Mouse (Mus musculus) intestine, postnatal 0 days (tissue): ENCODE data around the gene 1110059E24Rik. TPM values are rescaled to one million over a fixed set of nuclear protein-coding genes. Genes with fewer than 3 reads are reported as not detected.

Experiments used
- ATAC-seq: fragments of 200-750 bp; cut with Nextera tagmentation; 2 replicates; pipeline ENCODE4 v1.8.0; 2017; ENCODE audit warnings: mild to moderate bottlenecking, moderate TSS enrichment, moderate library complexity
- H3K27ac ChIP-seq: fragments of 300-500 bp; sonication (generic); 2 replicates; pipeline ENCODE4 v1.5.1; 2014; ENCODE audit warnings: mild to moderate bottlenecking, low read depth, low read length, moderate library complexity
- H3K27me3 ChIP-seq: fragments of 300-500 bp; sonication (generic); replicated peaks from 2 replicates; pipeline ENCODE4 v1.6.1; 2014; ENCODE audit warnings: low read length, mixed read lengths; ENCODE audit not compliant: control insufficient read depth, insufficient read depth
- H3K36me3 ChIP-seq: fragments of 300-500 bp; sonication (generic); 2 replicates; pipeline ENCODE4 v1.6.1; 2014; ENCODE audit warnings: mild to moderate bottlenecking, moderate library complexity; ENCODE audit not compliant: control insufficient read depth, insufficient read depth
- H3K4me1 ChIP-seq: fragments of 300-500 bp; sonication (generic); replicated peaks from 2 replicates; pipeline ENCODE4 v1.6.1; 2014; ENCODE audit warnings: antibody characterized with exemption, low read length, mixed read lengths; ENCODE audit not compliant: control insufficient read depth, insufficient read depth
- H3K4me2 ChIP-seq: fragments of 300-500 bp; sonication (generic); replicated peaks from 2 replicates; pipeline ENCODE4 v1.6.1; 2014; ENCODE audit warnings: low read depth, mild to moderate bottlenecking, moderate library complexity
- H3K4me3 ChIP-seq: fragments of 300-500 bp; sonication (generic); 2 replicates; pipeline ENCODE4 v1.5.1; 2014; ENCODE audit warnings: low read depth, low read length
- H3K9ac ChIP-seq: fragments of 300-500 bp; sonication (generic); 2 replicates; pipeline ENCODE4 v1.6.1; 2014; ENCODE audit warnings: mild to moderate bottlenecking, low read depth, low read length
- H3K9me3 ChIP-seq: fragments of 300-500 bp; sonication (generic); 2 replicates; pipeline ENCODE4 v1.6.1; 2016; ENCODE audit warnings: mixed run types; ENCODE audit not compliant: control insufficient read depth
- CTCF ChIP-seq: sonication (generic); IDR thresholded peaks from 2 replicates; pipeline ENCODE4 v1.5.1; 2016; ENCODE audit warnings: low read depth, mild to moderate bottlenecking, control low read depth, antibody characterized with exemption, moderate library complexity
- WGBS: fragments of 180-500 bp; shearing (Covaris S2); extraction: QIAGEN DNeasy Blood & Tissue Kit; methylation state at CpG from one replicate; pipeline ENCODE4 v1.1.7; 2014; 5-methylcytosine and 5-hydroxymethylcytosine counted together
- polyA plus RNA-seq: library from polyadenylated mRNA; unstranded; fragments of >200 nt; fragmentation: Nextera tagmentation; extraction: Ambion mirVana; gene quantifications from 2 replicates; pipeline ENCODE4 v1.2.1, GENCODE M21; 2015

1110059E24Rik gene
- polyA plus RNA-seq, 1 experiment from 2014 or later, result 46.5 TPM

- Histone ChIP-seq H3K9ac (no peak overlapping the region), H3K4me1 (no peaks in the 10 kb centered on the region), H3K9me3 (no peaks in the 10 kb centered on the region), H3K4me3 (no peak overlapping the region), H3K4me2 (no peak overlapping the region), H3K27me3 (no peaks in the 10 kb centered on the region), H3K27ac (no peak overlapping the region), H3K36me3 (no peaks in the 10 kb centered on the region)
- WGBS, result 98% methylated on average over 1 of the region's 1 CpGs
- TF ChIP-seq CTCF, result no peak
- ATAC-seq, result no peak
Observed at GRCm38 (mm10) chr19:21586546-21586945, 66.2 kb downstream of the 1110059E24Rik start.

- no peaks in the 10 kb centered on the region for H3K36me3 ChIP-seq
Observed at GRCm38 (mm10) chr19:21585868-21586267, 66.9 kb downstream of the 1110059E24Rik start.

GRCm38 (mm10) chr19:21583986-21584385 is 68.8 kb downstream of the 1110059E24Rik start:
- no peaks in the 10 kb centered on the region for H3K9me3 ChIP-seq
- no peak overlapping the region for H3K9ac ChIP-seq
- H3K27ac ChIP-seq, result no peak overlapping the region
- ATAC-seq, result no peak
- WGBS, result 85% methylated on average over 5 of the region's 5 CpGs
- TF ChIP-seq CTCF, result no peak
- H3K4me2 ChIP-seq, result no peak overlapping the region
- H3K4me3 ChIP-seq, result no peak overlapping the region
- H3K4me1 ChIP-seq, result no peaks in the 10 kb centered on the region
- no peaks in the 10 kb centered on the region for H3K36me3 ChIP-seq
- no peaks in the 10 kb centered on the region for H3K27me3 ChIP-seq

More at GRCm38 (mm10) chr19:21585868-21586267, 66.9 kb downstream of the 1110059E24Rik start:
- H3K27me3 ChIP-seq, result no peaks in the 10 kb centered on the region
- no peaks in the 10 kb centered on the region for H3K9me3 ChIP-seq
- no peak overlapping the region for H3K27ac ChIP-seq
- no peak overlapping the region for H3K4me3 ChIP-seq
- no peak for TF ChIP-seq CTCF
- WGBS, result 73% methylated on average over 2 of the region's 2 CpGs
- no peak overlapping the region for H3K4me2 ChIP-seq
- no peak overlapping the region for H3K9ac ChIP-seq
- ATAC-seq, result no peak
- H3K4me1 ChIP-seq, result no peaks in the 10 kb centered on the region

GRCm38 (mm10) chr19:21583523-21583984 is 69.2 kb downstream of the 1110059E24Rik start:
- Histone ChIP-seq H3K9ac (no peak overlapping the region), H3K4me3 (no peak overlapping the region), H3K4me2 (no peak overlapping the region), H3K27ac (no peak overlapping the region), H3K36me3 (no peaks in the 10 kb centered on the region), H3K27me3 (no peaks in the 10 kb centered on the region), H3K9me3 (no peaks in the 10 kb centered on the region), H3K4me1 (no peaks in the 10 kb centered on the region)
- ATAC-seq, result no peak
- TF ChIP-seq CTCF, result no peak
- WGBS, result 85% methylated on average over 4 of the region's 4 CpGs

GRCm38 (mm10) chr19:21581404-21581803 is 71.4 kb downstream of the 1110059E24Rik start:
- no peaks in the 10 kb centered on the region for H3K9me3 ChIP-seq
- 53% methylated on average over 6 of the region's 6 CpGs for WGBS

GRCm38 (mm10) chr19:21579896-21580295 is 72.9 kb downstream of the 1110059E24Rik start:
- ATAC-seq, result no peak
- 82% methylated on average over 3 of the region's 3 CpGs for WGBS
- no peak overlapping the region for H3K9ac ChIP-seq
- no peak overlapping the region for H3K27ac ChIP-seq
- H3K36me3 ChIP-seq, result no peaks in the 10 kb centered on the region
- H3K4me1 ChIP-seq, result no peaks in the 10 kb centered on the region
- TF ChIP-seq CTCF, result no peak
- no peak overlapping the region for H3K4me2 ChIP-seq
- no peak overlapping the region for H3K4me3 ChIP-seq
- no peaks in the 10 kb centered on the region for H3K9me3 ChIP-seq
- H3K27me3 ChIP-seq, result no peaks in the 10 kb centered on the region

More at GRCm38 (mm10) chr19:21581404-21581803, 71.4 kb downstream of the 1110059E24Rik start:
- no peaks in the 10 kb centered on the region for H3K27me3 ChIP-seq
- H3K4me3 ChIP-seq, result no peak overlapping the region
- no peaks in the 10 kb centered on the region for H3K36me3 ChIP-seq
- ATAC-seq, result no peak
- H3K9ac ChIP-seq, result no peak overlapping the region
- no peak for TF ChIP-seq CTCF
- H3K27ac ChIP-seq, result no peak overlapping the region
- no peaks in the 10 kb centered on the region for H3K4me1 ChIP-seq
- no peak overlapping the region for H3K4me2 ChIP-seq

- Histone ChIP-seq H3K4me1 (no peaks in the 10 kb centered on the region), H3K4me2 (no peak overlapping the region), H3K4me3 (no peak overlapping the region), H3K27me3 (no peaks in the 10 kb centered on the region), H3K27ac (no peak overlapping the region), H3K36me3 (no peaks in the 10 kb centered on the region), H3K9me3 (no peaks in the 10 kb centered on the region), H3K9ac (no peak overlapping the region)
- WGBS, result 59% methylated on average over 3 of the region's 3 CpGs
- no peak for ATAC-seq
- TF ChIP-seq CTCF, result no peak
Observed at GRCm38 (mm10) chr19:21577443-21577842, 75.3 kb downstream of the 1110059E24Rik start.
